Mouse (Mus musculus) R1 (cell line): ENCODE data around the gene Il16.

Experiments used
- DNase-seq: peaks from one replicate; pipeline ENCODE4 v3.0.0-alpha.2; 2018; ENCODE audit warnings: low read depth, low spot score

Il16 gene

GRCm38 (mm10) chr7:83650638-83651037 is 94.9 kb downstream of the Il16 start:
- DNase-seq = no peak

- DNase-seq = no peak
Observed at GRCm38 (mm10) chr7:83648807-83649206, 96.7 kb downstream of the Il16 start.

GRCm38 (mm10) chr7:83645476-83645875 is 100.0 kb downstream of the Il16 start:
- DNase-seq = no peak

GRCm38 (mm10) chr7:83644761-83645160 is 100.8 kb downstream of the Il16 start:
- no peak for DNase-seq

- no peak for DNase-seq
Observed at GRCm38 (mm10) chr7:83643581-83643980, 101.9 kb downstream of the Il16 start.

- DNase-seq = peak; percentile 31
Observed at GRCm38 (mm10) chr7:83641163-83641562, 104.4 kb downstream of the Il16 start.

- DNase-seq = no peak
Observed at GRCm38 (mm10) chr7:83640581-83640980, 104.9 kb downstream of the Il16 start.

GRCm38 (mm10) chr7:83639084-83639483 is 106.4 kb downstream of the Il16 start:
- DNase-seq = no peak

GRCm38 (mm10) chr7:83637781-83638583 is 107.5 kb downstream of the Il16 start:
- DNase-seq = no peak

GRCm38 (mm10) chr7:83636425-83636824 is 109.1 kb downstream of the Il16 start:
- no peak for DNase-seq

- DNase-seq = no peak
Observed at GRCm38 (mm10) chr7:83635726-83636125, 109.8 kb downstream of the Il16 start.

- no peak for DNase-seq
Observed at GRCm38 (mm10) chr7:83633856-83634255, 111.7 kb downstream of the Il16 start.

GRCm38 (mm10) chr7:83632682-83633120 is 112.8 kb downstream of the Il16 start:
- no peak for DNase-seq

- peak; percentile 94 for DNase-seq
Observed at GRCm38 (mm10) chr7:83631828-83632681, 113.5 kb downstream of the Il16 start, which contains the start of gene Stard5. Stard5 (plus strand) TSS chr7:83631959.

- no peak for DNase-seq
Observed at GRCm38 (mm10) chr7:83631073-83631827, 114.3 kb downstream of the Il16 start.

GRCm38 (mm10) chr7:83627369-83627768 is 118.2 kb downstream of the Il16 start:
- DNase-seq = no peak

- DNase-seq = no peak
Observed at GRCm38 (mm10) chr7:83626557-83627257, 118.8 kb downstream of the Il16 start.

- no peak for DNase-seq
Observed at GRCm38 (mm10) chr7:83624065-83624464, 121.5 kb downstream of the Il16 start.

GRCm38 (mm10) chr7:83622582-83622981 is 122.9 kb downstream of the Il16 start:
- no peak for DNase-seq

GRCm38 (mm10) chr7:83618709-83619108 is 126.8 kb downstream of the Il16 start:
- DNase-seq = no peak

- DNase-seq = no peak
Observed at GRCm38 (mm10) chr7:83616268-83616667, 129.3 kb downstream of the Il16 start.
